Mouse (Mus musculus) 3134 (cell line): ENCODE measurements around the gene Eif1.
"Not testable (repeated sequence)": the region's sequence is repeated elsewhere in the genome, so short reads cannot be mapped to it uniquely, and the experiment has no call there.

Source experiments
- DNase-seq: peaks from one replicate; pipeline ENCODE4 v3.0.0-alpha.2; 2011; ENCODE audit warnings: low spot score; ENCODE audit not compliant: insufficient read length; ENCODE audit errors: extremely low read depth

Gene Eif1

GRCm38 (mm10) chr11:100312096-100312679 lies 7.5 kb upstream of the Eif1 start:
- no peak for DNase-seq

GRCm38 (mm10) chr11:100313424-100313823 lies 6.3 kb upstream of the Eif1 start:
- no peak for DNase-seq

GRCm38 (mm10) chr11:100315439-100315838 lies 4.2 kb upstream of the Eif1 start:
- no peak for DNase-seq

GRCm38 (mm10) chr11:100317826-100318380 lies 1.8 kb upstream of the Eif1 start:
- DNase-seq, result no peak

- no peak for DNase-seq
These were observed 895 bp upstream of the Eif1 start for GRCm38 (mm10) chr11:100318529-100319451.

- peak; percentile 98 for DNase-seq
These were observed 516 bp downstream of the Eif1 start for GRCm38 (mm10) chr11:100320172-100320630.

GRCm38 (mm10) chr11:100320701-100321410 lies 1.2 kb downstream of the Eif1 start:
- not testable (repeated sequence) for DNase-seq

- peak; percentile 15 for DNase-seq
These were observed 2.0 kb downstream of the Eif1 start for GRCm38 (mm10) chr11:100321479-100322305.

- peak; percentile 39 for DNase-seq
These were observed 3.0 kb downstream of the Eif1 start for GRCm38 (mm10) chr11:100322591-100323258.

- DNase-seq, result peak; percentile 51
These were observed 3.9 kb downstream of the Eif1 start for GRCm38 (mm10) chr11:100323578-100323977.

- no peak for DNase-seq
These were observed 5.5 kb downstream of the Eif1 start for GRCm38 (mm10) chr11:100325062-100325629.

GRCm38 (mm10) chr11:100327316-100327715 lies 7.6 kb downstream of the Eif1 start:
- no peak for DNase-seq

GRCm38 (mm10) chr11:100327761-100328160 lies 8.1 kb downstream of the Eif1 start:
- DNase-seq, result no peak

- DNase-seq, result no peak
These were observed 10.6 kb downstream of the Eif1 start for GRCm38 (mm10) chr11:100330235-100330634.

GRCm38 (mm10) chr11:100330816-100331375 lies 11.2 kb downstream of the Eif1 start:
- not testable (repeated sequence) for DNase-seq

GRCm38 (mm10) chr11:100332766-100333515 lies 13.3 kb downstream of the Eif1 start:
- no peak for DNase-seq

GRCm38 (mm10) chr11:100333944-100334457 lies 14.3 kb downstream of the Eif1 start, which contains the start of gene Gast:
TSS of gene Gast (plus strand) at chr11:100334407.
- DNase-seq, result no peak

GRCm38 (mm10) chr11:100335731-100336130 lies 16.0 kb downstream of the Eif1 start:
- DNase-seq, result peak; percentile 34
